Mouse (Mus musculus) ovary, postnatal 14 days (tissue): ENCODE data around the gene Agpat1.

Experiments used
- DNase-seq: peaks from one replicate; pipeline ENCODE4 v3.0.0; 2022; ENCODE audit warnings: low spot score

Agpat1 gene

GRCm38 (mm10) chr17:34586796-34587422, 17.2 kb upstream of the Agpat1 start:
- DNase-seq, result peak; percentile 62

- DNase-seq, result peak; percentile 95
These were observed 16.6 kb upstream of the Agpat1 start for GRCm38 (mm10) chr17:34587423-34587811.

GRCm38 (mm10) chr17:34587814-34588213, 16.2 kb upstream of the Agpat1 start:
- no peak for DNase-seq

- no peak for DNase-seq
These were observed 15.3 kb upstream of the Agpat1 start for GRCm38 (mm10) chr17:34588767-34589166.

GRCm38 (mm10) chr17:34589206-34589605, 14.9 kb upstream of the Agpat1 start:
- DNase-seq, result no peak

GRCm38 (mm10) chr17:34589681-34590101, 14.4 kb upstream of the Agpat1 start, which contains the start of gene Gpsm3:
Gpsm3 (plus strand) TSS chr17:34589806.
- DNase-seq, result peak; percentile 51

- DNase-seq, result no peak
These were observed 13.7 kb upstream of the Agpat1 start for GRCm38 (mm10) chr17:34590154-34590987.

GRCm38 (mm10) chr17:34591029-34591993, 12.8 kb upstream of the Agpat1 start, which contains the start of gene Pbx2:
Pbx2 (plus strand) TSS chr17:34591266.
- no peak for DNase-seq

- peak; percentile 82 for DNase-seq
These were observed 12.1 kb upstream of the Agpat1 start for GRCm38 (mm10) chr17:34591994-34592375.

- no peak for DNase-seq
These were observed 11.2 kb upstream of the Agpat1 start for GRCm38 (mm10) chr17:34592581-34593549.

GRCm38 (mm10) chr17:34593752-34594525, 10.1 kb upstream of the Agpat1 start:
- no peak for DNase-seq

GRCm38 (mm10) chr17:34596098-34596497, 8.0 kb upstream of the Agpat1 start:
- no peak for DNase-seq

GRCm38 (mm10) chr17:34597566-34598095, 6.4 kb upstream of the Agpat1 start, which contains the start of gene Ager:
Ager (plus strand) TSS chr17:34597862.
- DNase-seq, result no peak

GRCm38 (mm10) chr17:34599891-34600290, 4.2 kb upstream of the Agpat1 start:
- DNase-seq, result no peak

- DNase-seq, result no peak
These were observed 2.3 kb upstream of the Agpat1 start for GRCm38 (mm10) chr17:34601796-34602195.

- peak; percentile 97 for DNase-seq
These were observed 544 bp upstream of the Agpat1 start, which contains the start of gene Rnf5 for GRCm38 (mm10) chr17:34603375-34604060. Rnf5 (minus strand) TSS chr17:34603690.

- no peak for DNase-seq
These were observed 612 bp downstream of the Agpat1 start for GRCm38 (mm10) chr17:34604511-34605237.

- peak; percentile 94 for DNase-seq
These were observed 1.5 kb downstream of the Agpat1 start for GRCm38 (mm10) chr17:34605609-34606008.
